In genomic region chr15:97825071-97825940, GRCm38 (mm10) we compare ENCODE assay signal across 8 mouse cellular contexts. TPM values are rescaled to one million over a fixed set of nuclear protein-coding genes. Genes with fewer than 3 reads are reported as not detected.
DNase-seq lines count a peak whose midpoint lies in the region; ATAC-seq and TF ChIP-seq lines count a peak whose summit lies in the region.

No protein-coding gene starts in this region.

- peak overlapping the region; percentile 10; the same call in 1 of the 2 replicates for H3K4me3 ChIP-seq in forebrain, embryonic 15.5 days
- H3K4me3 ChIP-seq in lung, embryonic 15.5 days, result peak overlapping the region; percentile 35
- peak overlapping the region; percentile 36 for H3K4me3 ChIP-seq in thymus, adult 2 months (ENCODE audit: control insufficient read depth, insufficient read depth, low read length)

- H3K4me1 ChIP-seq in forebrain, embryonic 15.5 days, result peaks cover 65% of the 10 kb centered on the region
- H3K4me1 ChIP-seq in lung, embryonic 15.5 days, result peaks cover 97% of the 10 kb centered on the region
- peaks cover 91% of the 10 kb centered on the region for H3K4me1 ChIP-seq in thymus, adult 2 months (replicated peaks; ENCODE audit: control insufficient read depth, insufficient read depth, low read length)

- WGBS in forebrain, embryonic 15.5 days, result 9% methylated on average over 29 of the region's 29 CpGs
- 5% methylated on average over 29 of the region's 29 CpGs for WGBS in lung, embryonic 15.5 days
- WGBS in thymus, adult 2 months, result 7% methylated on average over 29 of the region's 29 CpGs

- DNase-seq in adrenal gland, postnatal 14 days, result peak; percentile 97
- DNase-seq in heart, postnatal 25 days (ENCODE audit: low spot score), result peak; percentile 81
- peak; percentile 66 to 82 for DNase-seq in layer of hippocampus, adult 18-20 months (ENCODE audit: low spot score in 2 of 2)
- peak; percentile 81 for DNase-seq in ovary, adult 18-20 months (ENCODE audit: low spot score)
- peak; percentile 91 for DNase-seq in thymus, adult 2 months

- TF ChIP-seq POLR2A in thymus, adult 2 months (IDR thresholded peaks at IDR 0.05; ENCODE audit: control insufficient read depth, extremely low read depth, insufficient read depth, low read length, poor library complexity), result peak; percentile 81; the same call in 1 of the 2 replicates

- no peaks in the 10 kb centered on the region for H3K36me3 ChIP-seq in forebrain, embryonic 15.5 days
- H3K36me3 ChIP-seq in lung, embryonic 15.5 days, result peaks cover 10% of the 10 kb centered on the region
- H3K36me3 ChIP-seq in thymus, adult 2 months (ENCODE audit: control insufficient read depth, insufficient read depth, low read length), result peaks cover 27% of the 10 kb centered on the region

- peak; percentile 75; the same call in 1 of the 2 replicates for TF ChIP-seq CTCF in thymus, adult 2 months (IDR thresholded peaks at IDR 0.05; ENCODE audit: borderline replicate concordance, control insufficient read depth, extremely low read depth, insufficient read depth, low read length, poor library complexity)

- intact Hi-C loops in heart, postnatal 25 days (cut with DNase I), result loop anchor here (2.0 to 5.0 kb wide), 2 partner anchors 23 to 38 kb away; no protein-coding TSS in a partner anchor

- no peaks in the 10 kb centered on the region for H3K9me3 ChIP-seq in forebrain, embryonic 15.5 days
- H3K9me3 ChIP-seq in lung, embryonic 15.5 days, result no peaks in the 10 kb centered on the region

- peak overlapping the region; percentile 51; the same call in 1 of the 2 replicates for H3K27ac ChIP-seq in forebrain, embryonic 15.5 days (replicated peaks)
- H3K27ac ChIP-seq in lung, embryonic 15.5 days, result peak overlapping the region; percentile 92
- peak overlapping the region; percentile 91 for H3K27ac ChIP-seq in thymus, adult 2 months (ENCODE audit: control insufficient read depth, insufficient read depth, low read length)

- H3K9ac ChIP-seq in forebrain, embryonic 15.5 days (replicated peaks), result peak overlapping the region; percentile 34
- H3K9ac ChIP-seq in lung, embryonic 15.5 days, result peak overlapping the region; percentile 35

- H3K27me3 ChIP-seq in forebrain, embryonic 15.5 days, result no peaks in the 10 kb centered on the region
- no peaks in the 10 kb centered on the region for H3K27me3 ChIP-seq in lung, embryonic 15.5 days
- no peaks in the 10 kb centered on the region for H3K27me3 ChIP-seq in thymus, adult 2 months (ENCODE audit: control insufficient read depth, insufficient read depth, low read length)

- ATAC-seq in CD4-positive, CD25-positive, alpha-beta regulatory T cell, adult 4 months, result peak; percentile 82
- ATAC-seq in forebrain, embryonic 15.5 days (replicated peaks), result peak; percentile 46; the same call in 1 of the 2 replicates
- ATAC-seq in lung, embryonic 15.5 days (ENCODE audit: borderline replicate concordance, extremely low read depth, low FRiP score, low TSS enrichment), result peak; percentile 74

- H3K4me2 ChIP-seq in forebrain, embryonic 15.5 days (replicated peaks), result peak overlapping the region; percentile 37
- H3K4me2 ChIP-seq in lung, embryonic 15.5 days, result peak overlapping the region; percentile 64

RNA-seq across cellular contexts. Expression of gene Hdac7, which starts 19.0 kb away (rescaled TPM):
- polyA plus RNA-seq in CD4-positive, CD25-positive, alpha-beta regulatory T cell, adult 4 months (2017; shearing (Covaris generic)), result 10 to 100 TPM; 68.2 to 74.2 TPM
- 60.1 and 75.8 TPM in 2 replicates for total RNA-seq in adrenal gland, postnatal 14 days (2021)
- 25.9 and 26.6 TPM in 2 replicates for polyA plus RNA-seq in forebrain, embryonic 15.5 days (2015; fragmentation: Nextera tagmentation; extraction: Ambion mirVana)
- 10 to 100 TPM; 30.3 to 33.0 TPM for total RNA-seq in heart, postnatal 25 days (2021)
- 10 to 100 TPM; 17.9 to 20.7 TPM for total RNA-seq in layer of hippocampus, adult 18-20 months (2021)
- 40.6 and 44.7 TPM in 2 replicates for polyA plus RNA-seq in lung, embryonic 15.5 days (2015; fragmentation: Nextera tagmentation; extraction: Ambion mirVana)
- polyA plus RNA-seq in thymus, adult 2 months (2012; rRNA removed), result 827 and 963 TPM in 2 replicates

RNA-seq across cellular contexts. Expression of gene Slc48a1, which starts 47.0 kb away (rescaled TPM):
- polyA plus RNA-seq in CD4-positive, CD25-positive, alpha-beta regulatory T cell, adult 4 months (2017; shearing (Covaris generic)), result 10 to 100 TPM; 33.9 to 37.1 TPM
- 68.8 and 76.9 TPM in 2 replicates for total RNA-seq in adrenal gland, postnatal 14 days (2021)
- 64.9 and 66.6 TPM in 2 replicates for polyA plus RNA-seq in forebrain, embryonic 15.5 days (2015; fragmentation: Nextera tagmentation; extraction: Ambion mirVana)
- total RNA-seq in heart, postnatal 25 days (2021), result 10 to 100 TPM; 76.5 to 83.0 TPM
- total RNA-seq in layer of hippocampus, adult 18-20 months (2021), result 100 to 1,000 TPM; 138 to 140 TPM
- 38.7 and 42.2 TPM in 2 replicates for polyA plus RNA-seq in lung, embryonic 15.5 days (2015; fragmentation: Nextera tagmentation; extraction: Ambion mirVana)
- 62.1 and 62.8 TPM in 2 replicates for polyA plus RNA-seq in thymus, adult 2 months (2012; rRNA removed)

RNA-seq across cellular contexts. Expression of gene Rapgef3, which starts 57.5 kb away (rescaled TPM):
- 1 to 10 TPM in 1 of 2 experiments, under 1 TPM in 1; 0.31 to 1.5 TPM for polyA plus RNA-seq in CD4-positive, CD25-positive, alpha-beta regulatory T cell, adult 4 months (2017; shearing (Covaris generic))
- total RNA-seq in adrenal gland, postnatal 14 days (2021), result 22.2 and 24.9 TPM in 2 replicates
- 8.6 and 9.0 TPM in 2 replicates for polyA plus RNA-seq in forebrain, embryonic 15.5 days (2015; fragmentation: Nextera tagmentation; extraction: Ambion mirVana)
- total RNA-seq in heart, postnatal 25 days (2021), result 10 to 100 TPM; 20.7 to 26.5 TPM
- total RNA-seq in layer of hippocampus, adult 18-20 months (2021), result 10 to 100 TPM; 50.0 to 52.0 TPM
- polyA plus RNA-seq in lung, embryonic 15.5 days (2015; fragmentation: Nextera tagmentation; extraction: Ambion mirVana), result 21.1 and 23.4 TPM in 2 replicates
- 276 and 278 TPM in 2 replicates for polyA plus RNA-seq in thymus, adult 2 months (2012; rRNA removed)

Comparison
In these comparisons a context has a peak if more than half of its experiments do, and no peak if none do; other contexts are left out.
1. Peak in every context shown above with its lines: DNase-seq, ATAC-seq, H3K4me3 ChIP-seq and H3K27ac ChIP-seq.
2. RNA of gene Hdac7, which starts 19.0 kb away (polyA plus RNA-seq): 827 to 963 TPM in thymus, adult 2 months; 68.2 to 74.2 TPM in CD4-positive, CD25-positive, alpha-beta regulatory T cell, adult 4 months, 40.6 to 44.7 TPM in lung, embryonic 15.5 days and 25.9 to 26.6 TPM in forebrain, embryonic 15.5 days; every median in the first group is over 10 times any median in the second.
3. RNA of gene Rapgef3, which starts 57.5 kb away (polyA plus RNA-seq): 276 to 278 TPM in thymus, adult 2 months; 21.1 to 23.4 TPM in lung, embryonic 15.5 days, 8.6 to 9.0 TPM in forebrain, embryonic 15.5 days and 0.31 to 1.5 TPM in CD4-positive, CD25-positive, alpha-beta regulatory T cell, adult 4 months; every median in the first group is over 10 times any median in the second.